ENCODE assay signal across 10 mouse cellular contexts in the genomic region with DNA sequence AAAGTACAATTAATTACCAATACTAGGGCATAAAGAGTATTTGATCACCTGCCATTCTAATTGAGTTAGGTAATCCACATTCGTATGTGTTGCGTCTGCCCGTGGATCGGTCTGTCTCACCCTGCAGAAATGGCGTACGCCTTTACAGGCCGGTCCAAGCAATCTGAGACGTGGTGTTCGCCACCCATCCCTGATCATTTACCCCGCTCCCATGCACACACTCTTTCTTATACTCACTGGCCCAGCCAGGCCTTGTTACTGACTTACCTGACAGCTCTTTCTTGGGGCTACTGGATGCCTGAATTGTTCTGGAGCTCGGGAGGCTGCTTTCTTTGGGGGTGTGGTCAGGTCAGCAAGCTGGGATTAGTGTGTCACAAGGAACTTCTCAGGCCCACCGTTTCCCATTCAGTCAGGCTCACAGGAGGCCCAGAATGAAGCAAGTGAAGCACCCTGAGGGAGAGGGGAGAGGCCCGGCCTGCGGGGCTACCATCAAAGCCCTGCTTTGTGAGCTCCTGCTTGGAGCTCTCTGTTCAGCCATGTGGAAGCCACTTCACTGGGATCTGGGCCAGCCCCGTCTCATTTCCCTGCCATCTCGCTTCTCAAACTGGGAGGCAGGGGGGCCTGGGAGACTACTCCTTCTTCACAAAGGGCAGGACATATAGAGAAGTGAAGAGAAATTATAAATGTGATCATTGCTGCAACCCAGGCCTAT. TPM values are rescaled to one million over a fixed set of nuclear protein-coding genes. Genes with fewer than 3 reads are reported as not detected.
DNase-seq lines count a peak whose midpoint lies in the region; ATAC-seq and TF ChIP-seq lines count a peak whose summit lies in the region.
"Had no signal": no experiment of that assay in that cellular context is flagged by ENCODE, and none has a peak within 500 bp of the region (broad histone marks: within the 10 kb centered on the region; RNA-seq: fewer than 3 reads in every experiment).

TSS of gene Rlbp1 (minus strand) at position 627 of the 712 bp plus-strand sequence.

- DNase-seq in ES-CJ7 (ENCODE audit: low read depth, low spot score): peak; percentile 42
- DNase-seq in brain, embryonic 14.5 days (ENCODE audit: low read depth): peak; percentile 92
- DNase-seq in kidney, adult 18-20 months: no peak
- no peak for DNase-seq in gastrocnemius, postnatal 10 days
- DNase-seq in adrenal gland, postnatal 10 days: no peak

- ATAC-seq in hindbrain, embryonic 16.5 days: peak; percentile 89
- 0 out of 2 replicates have a peak, but pooled peaks have one; percentile 49 for ATAC-seq in midbrain, embryonic 12.5 days (ENCODE audit: low FRiP score, low read depth)

- peak within 1 kb of the TSS; percentile 72 for H3K27ac ChIP-seq in hindbrain, embryonic 16.5 days (ENCODE audit: low read depth, low read length)
- no peak within 1 kb of the TSS for H3K27ac ChIP-seq in midbrain, embryonic 12.5 days (replicated peaks)
- H3K27ac ChIP-seq: stomach, embryonic 15.5 days had no signal

- no peak within 1 kb of the TSS; the same call in 1 of the 2 replicates for H3K9ac ChIP-seq in hindbrain, embryonic 16.5 days (ENCODE audit: low read depth, low read length)
- no peak within 1 kb of the TSS for H3K9ac ChIP-seq in midbrain, embryonic 12.5 days (replicated peaks)
- H3K9ac ChIP-seq: stomach, embryonic 15.5 days had no signal

- 0 out of 2 replicates have a peak within 1 kb of the TSS, but pooled peaks have one; percentile 0 for H3K4me2 ChIP-seq in hindbrain, embryonic 16.5 days (ENCODE audit: low read length)
- H3K4me2 ChIP-seq in midbrain, embryonic 12.5 days (replicated peaks): no peak within 1 kb of the TSS
- H3K4me2 ChIP-seq: stomach, embryonic 15.5 days had no signal

- WGBS in hindbrain, embryonic 16.5 days: 55% methylated on average over 16 of the region's 16 CpGs
- 53% methylated on average over 16 of the region's 16 CpGs for WGBS in midbrain, embryonic 12.5 days

- TF ChIP-seq CTCF in brain, embryonic 14.5 days (IDR thresholded peaks at IDR 0.05; ENCODE audit: borderline replicate concordance, extremely low read depth, insufficient read depth, insufficient read length): no peak

- no peaks in the 10 kb centered on the region for H3K27me3 ChIP-seq in hindbrain, embryonic 16.5 days (replicated peaks; ENCODE audit: control insufficient read depth, insufficient read depth, low read length)
- H3K27me3 ChIP-seq in midbrain, embryonic 12.5 days: no peaks in the 10 kb centered on the region
- H3K27me3 ChIP-seq: stomach, embryonic 15.5 days had no signal

- H3K36me3 ChIP-seq in hindbrain, embryonic 16.5 days (ENCODE audit: control insufficient read depth, insufficient read depth, low read length): no peaks in the 10 kb centered on the region
- no peaks in the 10 kb centered on the region for H3K36me3 ChIP-seq in midbrain, embryonic 12.5 days
- H3K36me3 ChIP-seq: stomach, embryonic 15.5 days had no signal

- H3K4me3 ChIP-seq in hindbrain, embryonic 16.5 days (ENCODE audit: low read length): no peak within 1 kb of the TSS
- no peak within 1 kb of the TSS for H3K4me3 ChIP-seq in midbrain, embryonic 12.5 days
- H3K4me3 ChIP-seq: stomach, embryonic 15.5 days had no signal

- H3K4me1 ChIP-seq in hindbrain, embryonic 16.5 days (ENCODE audit: control insufficient read depth, insufficient read depth, low read depth, low read length): peaks cover 5% of the 10 kb centered on the region
- H3K4me1 ChIP-seq in midbrain, embryonic 12.5 days: peaks cover 18% of the 10 kb centered on the region

- H3K9me3 ChIP-seq in hindbrain, embryonic 16.5 days (ENCODE audit: control insufficient read depth, low read length): no peaks in the 10 kb centered on the region
- H3K9me3 ChIP-seq in midbrain, embryonic 12.5 days: no peaks in the 10 kb centered on the region
- H3K9me3 ChIP-seq: stomach, embryonic 15.5 days had no signal

- no peak for TF ChIP-seq POLR2A in brain, embryonic 14.5 days (IDR thresholded peaks at IDR 0.05; ENCODE audit: borderline replicate concordance, extremely low read depth, insufficient read depth, insufficient read length, poor library complexity, severe bottlenecking)

RNA-seq across cellular contexts. Expression of gene Rlbp1, which starts in this region (rescaled TPM):
- 26.1 and 47.4 TPM in 2 replicates for polyA plus RNA-seq in brain, embryonic 14.5 days (2012; rRNA removed)
- polyA plus RNA-seq in hindbrain, embryonic 16.5 days (2015; fragmentation: Nextera tagmentation; extraction: Ambion mirVana): 28.2 and 29.2 TPM in 2 replicates
- polyA plus RNA-seq in midbrain, embryonic 12.5 days (2016; fragmentation: Nextera tagmentation; extraction: Ambion mirVana): 0.98 and 2.2 TPM in 2 replicates
- not detected for total RNA-seq in gastrocnemius, postnatal 10 days (2021)
- total RNA-seq in adrenal gland, postnatal 10 days (2021): not detected
- total RNA-seq: liver, adult 2 months had no signal
- polyA plus RNA-seq: heart, postnatal 0 days; liver, adult 2 months had no signal

Comparison
In these comparisons a context has a peak if more than half of its experiments do, and no peak if none do; other contexts are left out.
1. DNase-seq: peak in ES-CJ7 (single experiment) and brain, embryonic 14.5 days (single experiment); none in kidney, adult 18-20 months (single experiment), gastrocnemius, postnatal 10 days (single experiment) and adrenal gland, postnatal 10 days (single experiment).